Mouse (Mus musculus) kidney, embryonic 16.5 days (tissue): ENCODE data around the gene Olfr1263. TPM values are rescaled to one million over a fixed set of nuclear protein-coding genes. Genes with fewer than 3 reads are reported as not detected.

Experiments used
- polyA plus RNA-seq: library from polyadenylated mRNA; unstranded; fragments of >200 nt; fragmentation: Nextera tagmentation; extraction: Ambion mirVana; gene quantifications from 2 replicates; pipeline ENCODE4 v1.2.1, GENCODE M21; 2015

The Olfr1263 gene
- polyA plus RNA-seq, 1 experiment from 2014 or later: not detected

Other genes with a start within 250 kb of the Olfr1263 start
- gene Olfr1254, start 218.5 kb upstream of the Olfr1263 start, polyA plus RNA-seq: not detected in 2 replicates
- gene Olfr1255, start 200.1 kb upstream of the Olfr1263 start, polyA plus RNA-seq: not detected in 2 replicates
- not detected in 2 replicates for gene Olfr1256, start 170.6 kb upstream of the Olfr1263 start, polyA plus RNA-seq
- gene Olfr48, start 163.9 kb upstream of the Olfr1263 start, polyA plus RNA-seq: not detected in 2 replicates
- gene Olfr1257, start 133.7 kb upstream of the Olfr1263 start, polyA plus RNA-seq: not detected in 2 replicates
- not detected in 2 replicates for gene Olfr1258, start 84.8 kb upstream of the Olfr1263 start, polyA plus RNA-seq
- not detected in 2 replicates for gene Olfr1259, start 63.5 kb upstream of the Olfr1263 start, polyA plus RNA-seq
- not detected in 2 replicates for gene Olfr1260, start 37.8 kb upstream of the Olfr1263 start, polyA plus RNA-seq
- gene Olfr1261, start 20.9 kb upstream of the Olfr1263 start, polyA plus RNA-seq: not detected in 2 replicates
- gene Olfr1262, start 12.0 kb upstream of the Olfr1263 start, polyA plus RNA-seq: not detected in 2 replicates
- gene Olfr1264, start 13.4 kb downstream of the Olfr1263 start, polyA plus RNA-seq: not detected in 2 replicates
- not detected in 2 replicates for gene Olfr1265, start 23.2 kb downstream of the Olfr1263 start, polyA plus RNA-seq
- not detected in 2 replicates for gene Olfr140, start 51.5 kb downstream of the Olfr1263 start, polyA plus RNA-seq
- not detected in 2 replicates for gene Olfr1269, start 109.3 kb downstream of the Olfr1263 start, polyA plus RNA-seq
- gene Olfr32, start 130.2 kb downstream of the Olfr1263 start, polyA plus RNA-seq: not detected in 2 replicates
- gene Olfr1270, start 141.0 kb downstream of the Olfr1263 start, polyA plus RNA-seq: not detected in 2 replicates
- gene Olfr1506, start 212.4 kb downstream of the Olfr1263 start, polyA plus RNA-seq: not detected in 2 replicates
- not detected in 2 replicates for gene Olfr142, start 245.5 kb downstream of the Olfr1263 start, polyA plus RNA-seq